Mouse (Mus musculus) lung, embryonic 14.5 days (tissue): ENCODE results near the gene Naaladl2. TPM values are rescaled to one million over a fixed set of nuclear protein-coding genes. Genes with fewer than 3 reads are reported as not detected.

Experiments
- ATAC-seq: fragments of 200-750 bp; cut with Nextera tagmentation; 2 replicates; pipeline ENCODE4 v1.8.0; 2017; ENCODE audit warnings: mild to moderate bottlenecking, moderate TSS enrichment, moderate library complexity; ENCODE audit not compliant: insufficient read depth
- DNase-seq: peaks from one replicate; pipeline ENCODE4 v3.0.0-alpha.2; 2015
- H3K27ac ChIP-seq: fragments of 300-500 bp; sonication (generic); 2 replicates; pipeline ENCODE4 v1.5.1; 2014; ENCODE audit warnings: low read depth, mild to moderate bottlenecking, moderate library complexity
- H3K27me3 ChIP-seq: fragments of 300-500 bp; sonication (generic); 2 replicates; pipeline ENCODE4 v1.6.1; 2014; ENCODE audit warnings: low read length, control low read depth; ENCODE audit not compliant: insufficient read depth
- H3K36me3 ChIP-seq: fragments of 300-500 bp; sonication (generic); 2 replicates; pipeline ENCODE4 v1.6.1; 2014; ENCODE audit warnings: control low read depth; ENCODE audit not compliant: insufficient read depth
- H3K4me1 ChIP-seq: fragments of 300-500 bp; sonication (generic); 2 replicates; pipeline ENCODE4 v1.6.1; 2014; ENCODE audit warnings: antibody characterized with exemption, control low read depth; ENCODE audit not compliant: insufficient read depth
- H3K4me2 ChIP-seq: fragments of 300-500 bp; sonication (generic); 2 replicates; pipeline ENCODE4 v1.6.1; 2014; ENCODE audit warnings: mild to moderate bottlenecking
- H3K4me3 ChIP-seq: fragments of 300-500 bp; sonication (generic); 2 replicates; pipeline ENCODE4 v1.5.1; 2014; ENCODE audit warnings: low read depth, low read length
- H3K9ac ChIP-seq: fragments of 300-500 bp; sonication (generic); 2 replicates; pipeline ENCODE4 v1.6.1; 2014
- H3K9me3 ChIP-seq: fragments of 300-500 bp; sonication (generic); 2 replicates; pipeline ENCODE4 v1.6.1; 2016; ENCODE audit warnings: low read depth, low read length, control low read depth
- CTCF ChIP-seq: IDR thresholded peaks from 2 replicates; pipeline ENCODE4 v1.5.1; 2016; ENCODE audit warnings: antibody characterized with exemption, low read depth
- WGBS: fragments of 180-500 bp; shearing (Covaris S2); extraction: QIAGEN DNeasy Blood & Tissue Kit; methylation state at CpG from one replicate; pipeline ENCODE4 v1.1.7; 2014; 5-methylcytosine and 5-hydroxymethylcytosine counted together
- polyA plus RNA-seq: library from polyadenylated mRNA; unstranded; fragments of >200 nt; fragmentation: Nextera tagmentation; extraction: Ambion mirVana; gene quantifications from 2 replicates; pipeline ENCODE4 v1.2.1, GENCODE M21; 2014

Naaladl2 gene
- polyA plus RNA-seq, 1 experiment from 2014 or later = 1.8 TPM

DNA sequence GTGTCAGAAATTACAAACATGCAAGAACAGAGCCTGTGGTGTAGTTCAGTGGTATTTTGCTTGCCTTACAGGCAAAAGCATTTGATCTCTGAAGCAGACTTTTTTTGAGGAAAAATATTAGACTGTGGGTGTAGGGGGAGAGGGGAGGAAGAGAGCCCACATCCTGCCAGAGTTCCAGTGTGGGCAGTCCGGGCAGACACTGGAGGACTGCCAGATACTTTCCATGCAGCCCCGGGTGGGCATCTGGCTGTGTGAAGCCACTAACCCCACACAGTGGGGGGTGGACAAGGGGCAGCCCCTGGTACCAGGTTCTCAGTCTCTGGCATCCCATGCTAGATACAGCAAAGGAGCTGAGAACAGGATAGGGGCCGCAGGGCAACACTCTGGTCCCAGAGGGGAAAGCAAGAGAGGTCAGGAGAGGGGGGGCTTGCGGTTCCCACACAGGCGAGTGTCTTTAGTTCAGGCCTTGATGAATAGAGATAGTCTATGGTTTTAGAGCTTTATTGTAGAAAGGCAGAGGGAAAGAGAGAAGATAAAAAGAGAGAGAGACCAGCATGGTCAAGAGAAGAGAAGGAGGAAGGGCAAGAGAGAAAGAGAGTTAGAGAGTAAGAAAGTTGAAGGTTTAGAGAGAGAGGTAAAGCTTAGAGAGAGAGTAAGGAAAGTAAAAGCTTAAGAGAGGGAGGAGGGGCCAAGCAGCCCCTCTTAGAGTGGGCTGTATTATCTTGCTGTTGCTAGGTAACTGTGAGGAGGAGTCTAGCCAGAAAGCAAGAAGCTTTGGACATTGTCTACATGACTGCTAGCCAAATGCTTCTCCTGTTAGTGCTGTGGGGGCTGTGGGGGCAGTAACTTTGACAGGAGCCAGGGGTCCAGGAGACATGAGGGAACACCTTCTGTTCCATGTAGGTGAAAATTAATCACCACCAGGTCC is 18.9 kb downstream of the Naaladl2 start:
- no peak for TF ChIP-seq CTCF
- no peak for ATAC-seq
- H3K9ac ChIP-seq = no peak overlapping the region
- no peak overlapping the region for H3K27ac ChIP-seq
- no peak for DNase-seq
- no peaks in the 10 kb centered on the region for H3K4me1 ChIP-seq
- no peak overlapping the region for H3K4me3 ChIP-seq
- H3K4me2 ChIP-seq = no peak overlapping the region
- no peaks in the 10 kb centered on the region for H3K9me3 ChIP-seq
- WGBS = 60% methylated on average over 5 of the region's 5 CpGs
- H3K27me3 ChIP-seq = no peaks in the 10 kb centered on the region
- no peaks in the 10 kb centered on the region for H3K36me3 ChIP-seq

DNA sequence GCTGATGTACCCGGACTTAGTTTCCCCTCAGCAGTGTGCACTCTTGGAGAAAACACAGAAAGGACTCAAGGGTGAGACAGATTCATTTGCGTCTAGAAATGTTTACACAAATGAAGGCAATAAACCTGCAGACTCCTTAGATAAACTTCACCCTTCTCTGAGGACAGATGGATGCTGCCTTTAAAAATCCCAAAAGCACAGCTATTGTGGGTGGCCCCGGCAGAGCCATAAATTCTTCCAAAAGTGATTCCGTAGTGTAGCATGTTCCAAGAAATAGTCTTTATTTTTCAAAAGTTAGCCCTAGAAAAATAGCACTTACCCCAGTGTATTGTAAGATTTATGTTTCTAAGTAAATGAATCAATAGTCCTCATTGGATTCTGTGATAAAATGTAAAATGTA is 31.0 kb downstream of the Naaladl2 start:
- Histone ChIP-seq H3K4me2 (no peak overlapping the region), H3K4me3 (no peak overlapping the region), H3K27ac (no peak overlapping the region), H3K36me3 (no peaks in the 10 kb centered on the region), H3K9ac (no peak overlapping the region), H3K4me1 (no peaks in the 10 kb centered on the region), H3K9me3 (no peaks in the 10 kb centered on the region), H3K27me3 (no peaks in the 10 kb centered on the region)
- TF ChIP-seq CTCF = no peak
- 57% methylated on average over 4 of the region's 4 CpGs for WGBS
- no peak for DNase-seq
- ATAC-seq = no peak

DNA sequence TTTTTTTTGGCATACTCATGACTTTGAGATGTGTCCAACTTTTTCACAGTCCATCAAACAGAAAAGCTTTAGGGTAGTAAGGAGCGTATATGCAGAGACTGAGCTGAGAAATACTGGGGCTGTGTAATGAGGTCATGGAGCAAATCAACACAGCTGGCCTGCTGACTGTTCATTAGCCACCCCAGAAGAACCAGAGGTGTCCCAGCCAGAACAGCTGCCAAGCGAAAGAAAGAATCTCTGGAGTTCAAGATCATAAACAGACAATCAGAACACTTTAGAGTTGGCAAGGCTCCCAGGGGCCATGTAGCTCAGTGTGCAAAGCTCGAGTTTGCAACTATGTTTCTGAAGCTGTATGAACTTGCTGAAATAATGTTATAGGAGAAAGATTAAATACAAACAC is 35.1 kb downstream of the Naaladl2 start:
- no peak for TF ChIP-seq CTCF
- Histone ChIP-seq H3K9me3 (no peaks in the 10 kb centered on the region), H3K27ac (no peak overlapping the region), H3K9ac (no peak overlapping the region), H3K4me2 (no peak overlapping the region), H3K36me3 (no peaks in the 10 kb centered on the region), H3K27me3 (no peaks in the 10 kb centered on the region), H3K4me1 (no peaks in the 10 kb centered on the region), H3K4me3 (no peak overlapping the region)
- WGBS = 24% methylated on average over 3 of the region's 3 CpGs
- ATAC-seq (peak; percentile 100), DNase-seq (peak; percentile 98)

DNA sequence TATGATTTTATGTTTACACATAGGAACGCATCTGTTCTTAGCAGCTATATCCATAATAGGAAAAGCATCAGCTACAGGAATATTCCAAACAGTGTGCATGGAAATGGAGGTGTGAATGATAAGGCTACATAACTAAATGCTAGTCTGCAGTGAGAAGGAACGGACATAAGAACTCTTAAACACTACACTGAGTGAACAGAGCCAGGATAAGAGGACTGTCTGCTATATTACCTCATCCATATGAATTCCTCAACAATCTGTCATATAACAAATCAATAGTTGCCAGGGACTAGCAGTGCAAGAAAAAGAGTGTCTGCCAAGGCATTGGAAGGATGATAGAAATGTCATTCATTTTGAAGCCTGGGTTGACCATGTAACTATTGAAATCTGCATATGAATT is 51.1 kb downstream of the Naaladl2 start:
- ATAC-seq (no peak), DNase-seq (no peak)
- no peaks in the 10 kb centered on the region for H3K36me3 ChIP-seq
- H3K9me3 ChIP-seq = no peaks in the 10 kb centered on the region
- H3K4me2 ChIP-seq = no peak overlapping the region
- no peak overlapping the region for H3K9ac ChIP-seq
- WGBS = 49% methylated on average over 2 of the region's 2 CpGs
- no peaks in the 10 kb centered on the region for H3K27me3 ChIP-seq
- no peak overlapping the region for H3K27ac ChIP-seq
- TF ChIP-seq CTCF = no peak
- no peaks in the 10 kb centered on the region for H3K4me1 ChIP-seq
- no peak overlapping the region for H3K4me3 ChIP-seq

DNA sequence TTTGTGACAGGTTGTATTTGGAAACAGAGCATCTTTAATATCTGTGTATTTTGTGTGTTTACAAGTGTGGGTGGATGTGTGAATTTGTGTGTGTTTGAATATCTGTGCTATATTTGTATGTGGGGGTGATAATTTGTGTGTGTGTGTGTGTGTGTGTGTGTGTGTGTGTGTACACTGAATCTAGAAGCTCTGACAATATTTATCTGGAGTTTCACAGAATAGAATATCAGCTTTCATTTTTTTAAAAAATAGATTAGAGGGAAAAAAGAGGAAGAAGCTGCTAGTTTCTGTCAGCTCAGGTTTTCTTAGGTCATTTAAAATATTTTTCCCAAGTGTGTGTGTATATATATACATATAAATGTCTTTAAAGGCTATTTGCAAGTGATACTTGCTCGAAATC is 68.3 kb downstream of the Naaladl2 start:
- no peak for ATAC-seq

DNA sequence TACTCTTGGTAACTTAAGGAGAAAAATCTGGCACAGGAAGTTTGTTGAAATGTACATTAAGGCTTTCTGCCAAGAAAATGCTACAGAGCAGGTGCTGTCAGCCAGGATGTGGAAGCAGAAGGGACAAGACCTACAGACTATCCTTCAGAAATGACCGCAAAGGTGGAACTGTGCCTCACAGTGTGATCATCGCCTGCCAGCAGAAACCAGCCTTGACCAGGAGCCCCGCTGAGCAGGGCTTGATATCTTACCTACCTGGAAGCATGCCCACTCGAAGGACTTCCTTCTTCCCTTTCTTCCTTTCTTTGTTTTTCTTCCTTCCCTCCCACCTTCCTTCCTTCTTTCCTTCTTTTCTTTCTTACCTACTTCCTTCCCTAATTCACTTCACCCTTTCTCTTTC is 69.8 kb downstream of the Naaladl2 start:
- H3K9me3 ChIP-seq = no peaks in the 10 kb centered on the region
- H3K9ac ChIP-seq = no peak overlapping the region
- H3K27me3 ChIP-seq = no peaks in the 10 kb centered on the region
- WGBS = 63% methylated on average over 4 of the region's 4 CpGs
- ATAC-seq (no peak), DNase-seq (no peak)
- H3K4me3 ChIP-seq = no peak overlapping the region
- H3K27ac ChIP-seq = no peak overlapping the region
- no peaks in the 10 kb centered on the region for H3K4me1 ChIP-seq
- H3K4me2 ChIP-seq = no peak overlapping the region
- no peaks in the 10 kb centered on the region for H3K36me3 ChIP-seq
- no peak for TF ChIP-seq CTCF

More for the DNA sequence above, 68.3 kb downstream of the Naaladl2 start:
- Histone ChIP-seq H3K9ac (no peak overlapping the region), H3K4me3 (no peak overlapping the region), H3K9me3 (no peaks in the 10 kb centered on the region), H3K27me3 (no peaks in the 10 kb centered on the region), H3K27ac (no peak overlapping the region), H3K4me1 (no peaks in the 10 kb centered on the region), H3K36me3 (no peaks in the 10 kb centered on the region), H3K4me2 (no peak overlapping the region)
- 70% methylated on average over 1 of the region's 1 CpGs for WGBS
- TF ChIP-seq CTCF = no peak
- DNase-seq = no peak

DNA sequence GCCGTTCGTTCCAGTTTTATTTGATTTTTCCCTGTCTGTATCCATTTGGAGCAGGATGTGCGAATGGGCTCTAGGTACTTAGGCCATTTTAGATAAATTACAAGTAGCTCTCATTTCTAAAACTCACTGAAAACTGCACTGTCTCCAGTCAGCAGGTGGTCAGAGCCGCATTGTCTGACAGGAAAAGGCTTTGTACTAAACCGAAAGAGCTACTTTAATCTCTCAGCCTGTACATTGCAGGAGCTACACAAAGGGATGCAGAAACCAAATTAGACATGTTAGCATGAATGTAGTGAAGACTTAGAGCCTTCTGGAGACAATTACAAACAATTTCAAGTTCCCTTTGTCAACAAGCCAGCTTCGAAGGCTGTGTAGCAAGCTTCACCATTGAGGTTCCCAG is 70.2 kb downstream of the Naaladl2 start:
- DNase-seq = no peak
- H3K27ac ChIP-seq = no peak overlapping the region
- no peak for ATAC-seq
- no peak overlapping the region for H3K4me3 ChIP-seq
- no peaks in the 10 kb centered on the region for H3K36me3 ChIP-seq
- WGBS = 80% methylated on average over 6 of the region's 6 CpGs
- no peaks in the 10 kb centered on the region for H3K27me3 ChIP-seq
- no peak for TF ChIP-seq CTCF
- no peaks in the 10 kb centered on the region for H3K4me1 ChIP-seq
- no peak overlapping the region for H3K4me2 ChIP-seq
- no peaks in the 10 kb centered on the region for H3K9me3 ChIP-seq
- H3K9ac ChIP-seq = no peak overlapping the region
